Mouse (Mus musculus) cerebellum, adult (tissue): ENCODE measurements around the gene Mlx.
"Not testable (repeated sequence)": the region's sequence is repeated elsewhere in the genome, so short reads cannot be mapped to it uniquely, and the experiment has no call there.

ENCODE experiments used
- ATAC-seq: cut with Nextera tagmentation; 2 replicates; pipeline ENCODE4 v1.9.2; 2017; ENCODE audit warnings: mild to moderate bottlenecking, moderate library complexity, mixed read lengths; ENCODE audit not compliant: insufficient number of reproducible peaks, low FRiP score, low TSS enrichment

The Mlx gene

GRCm38 (mm10) chr11:101089931-101090330 is 2.9 kb downstream of the Mlx start:
- ATAC-seq = no peak

DNA sequence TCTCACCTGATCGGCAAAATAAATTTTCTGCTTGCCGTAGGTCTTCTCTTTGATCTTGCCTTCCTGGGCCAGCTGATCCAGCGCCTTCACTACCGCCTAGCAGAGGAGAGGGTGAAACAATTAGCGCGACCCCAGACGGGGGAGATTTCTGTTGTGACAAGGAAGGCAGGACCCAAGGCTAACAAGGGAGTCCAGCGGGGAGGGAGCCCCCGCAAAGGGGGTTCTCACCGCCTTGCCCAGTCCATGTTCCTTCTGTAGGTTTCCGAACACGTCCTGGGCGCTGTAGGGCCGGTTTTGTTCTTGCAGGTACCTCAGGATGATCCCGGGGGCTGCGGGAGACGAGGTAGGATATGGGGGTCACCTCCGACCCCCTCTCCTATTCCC is 7.8 kb downstream of the Mlx start:
- no peak for ATAC-seq

GRCm38 (mm10) chr11:101095314-101096024 is 8.4 kb downstream of the Mlx start, which contains the start of gene Psmc3ip:
Gene Psmc3ip (minus strand): TSS chr11:101095436.
- peak; percentile 97 for ATAC-seq

DNA sequence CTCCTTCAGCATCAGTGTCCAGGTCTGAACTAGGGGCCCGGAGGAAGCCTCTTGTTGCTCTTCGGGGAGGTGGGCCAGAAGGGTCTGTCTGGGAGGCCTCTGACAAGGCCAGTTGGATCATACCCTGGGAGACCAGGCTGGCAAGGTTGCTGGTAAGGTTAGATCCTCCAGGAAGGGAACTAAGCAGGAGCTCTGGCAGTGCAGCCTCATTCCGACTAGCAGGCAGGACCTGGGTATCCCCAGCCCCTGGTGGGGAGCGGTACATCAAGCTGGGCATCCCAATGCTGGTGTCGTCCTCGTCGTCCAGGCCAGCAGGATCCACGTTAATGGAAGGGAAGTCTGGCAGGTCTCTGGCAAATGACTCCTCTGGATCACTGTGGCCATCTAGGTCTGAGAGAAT is 11.2 kb downstream of the Mlx start:
- ATAC-seq = no peak

DNA sequence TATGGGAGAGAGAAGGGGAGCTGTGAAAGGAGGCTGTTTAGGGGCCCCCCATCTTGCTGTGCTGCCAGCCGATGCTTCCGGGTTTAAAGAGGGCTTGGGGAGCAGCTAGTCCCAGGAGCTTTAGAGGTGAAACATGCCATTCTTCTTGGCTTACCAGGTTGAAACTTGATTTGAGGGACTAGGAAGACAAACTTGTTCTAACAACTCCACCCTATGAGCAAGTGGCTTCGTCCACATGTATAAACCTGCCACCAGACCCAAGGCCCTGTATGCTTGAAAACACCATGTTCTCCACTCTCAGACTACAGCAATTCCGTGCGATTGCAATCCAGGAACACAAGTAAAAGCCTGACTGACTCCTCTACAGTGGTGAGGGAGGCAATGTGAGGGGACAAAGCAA is 15.9 kb downstream of the Mlx start:
- no peak for ATAC-seq

GRCm38 (mm10) chr11:101109351-101109750 is 22.3 kb downstream of the Mlx start:
- no peak for ATAC-seq

DNA sequence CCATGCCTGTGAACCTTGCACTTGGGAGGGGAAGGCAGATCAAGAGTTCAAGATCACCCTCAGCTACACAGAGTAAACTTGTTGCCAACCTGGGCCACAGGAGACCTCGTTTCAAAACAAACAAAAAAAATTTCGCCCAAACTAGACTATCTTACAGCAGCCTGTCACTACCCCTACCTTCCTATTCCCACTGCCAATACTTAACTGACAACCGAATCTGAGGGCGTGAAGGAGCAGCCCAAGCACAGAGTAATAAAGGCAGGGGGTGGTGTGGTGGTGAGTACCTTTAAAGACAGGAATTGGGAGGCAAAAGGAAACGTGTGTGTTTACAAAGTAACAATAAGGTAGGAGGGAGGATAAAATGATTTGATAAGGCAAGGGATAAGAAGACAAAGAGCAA is 23.6 kb downstream of the Mlx start:
- no peak for ATAC-seq

DNA sequence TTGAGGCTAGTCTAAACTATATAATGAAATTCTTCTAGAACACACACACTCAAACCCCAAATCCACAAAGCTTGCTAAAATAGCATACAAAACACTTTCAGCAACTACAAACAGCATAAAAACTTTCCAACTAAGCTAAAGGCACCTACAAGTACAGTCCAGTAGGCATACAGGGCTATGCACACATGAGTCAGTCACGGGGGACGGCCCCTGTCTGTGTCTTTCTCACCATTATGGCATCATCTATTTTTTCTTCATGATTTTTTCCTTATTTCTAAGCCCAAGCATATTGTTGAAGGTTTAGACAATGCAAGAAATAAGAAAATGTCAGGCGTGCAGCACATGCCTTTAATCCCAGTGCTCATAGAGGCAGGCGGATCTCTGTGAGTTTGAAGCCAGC is 24.1 kb downstream of the Mlx start:
- no peak for ATAC-seq

DNA sequence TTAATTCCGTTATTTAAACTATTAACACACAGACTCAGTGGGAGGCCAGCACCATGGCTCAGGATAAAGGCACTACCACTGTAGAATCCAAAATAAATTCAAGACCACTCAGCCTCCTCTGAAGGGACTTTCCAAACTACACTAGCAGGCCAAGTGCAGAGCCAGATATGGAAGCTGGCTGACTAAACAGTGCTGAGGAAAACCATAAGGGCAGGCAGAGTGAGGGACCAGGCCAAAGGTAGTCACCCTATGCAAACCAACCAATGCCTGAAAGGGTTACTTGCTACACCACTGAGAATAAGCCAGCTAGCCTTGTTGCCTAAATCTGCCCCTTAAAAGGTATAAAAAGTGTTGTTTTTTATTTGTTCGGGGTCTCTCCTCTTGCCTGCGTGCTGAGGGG is 25.1 kb downstream of the Mlx start:
- no peak for ATAC-seq

- ATAC-seq = no peak
These were observed 28.5 kb downstream of the Mlx start for GRCm38 (mm10) chr11:101115564-101115963.

- no peak for ATAC-seq
These were observed 31.0 kb downstream of the Mlx start for GRCm38 (mm10) chr11:101118105-101118504.

- peak; percentile 55; the same call in 1 of the 2 replicates for ATAC-seq
These were observed 32.2 kb downstream of the Mlx start for GRCm38 (mm10) chr11:101119131-101119760.

DNA sequence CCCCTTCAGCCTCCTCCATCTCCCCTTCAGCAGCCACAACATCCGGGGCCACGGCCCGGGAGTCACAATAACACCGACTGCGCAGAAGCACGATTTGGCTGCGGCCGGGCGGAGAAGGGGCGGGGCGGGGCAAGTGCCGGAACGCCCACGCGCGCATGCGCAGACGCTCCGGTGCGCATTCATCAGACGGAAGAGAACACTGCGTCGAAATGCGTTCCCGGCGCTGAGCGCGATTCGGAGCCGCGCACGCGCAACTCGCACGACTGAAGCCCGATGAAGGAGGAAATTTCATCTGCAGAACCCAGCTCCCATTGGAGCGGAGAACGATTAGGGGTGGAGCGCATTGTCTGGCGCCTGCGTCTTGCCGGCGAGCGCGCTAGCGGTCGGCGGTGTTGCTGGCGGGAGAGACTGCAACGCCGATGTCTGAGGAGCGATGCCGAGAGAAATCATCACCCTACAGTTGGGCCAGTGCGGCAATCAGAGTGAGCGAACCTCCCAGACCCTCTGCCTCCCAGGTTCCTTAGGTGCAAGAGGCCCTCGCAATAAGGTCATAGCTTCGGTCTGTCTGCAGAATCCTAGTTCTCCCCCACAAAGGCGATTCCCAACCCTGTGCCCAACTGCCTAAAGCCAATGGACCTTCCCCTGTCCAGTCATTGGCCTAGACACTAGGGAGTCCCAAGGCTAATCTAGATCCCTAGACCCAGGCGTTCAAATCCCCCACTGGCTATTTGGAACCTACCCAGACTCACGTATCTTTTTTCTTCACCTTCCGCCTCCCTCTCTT is 32.9 kb downstream of the Mlx start, which contains the start of the genes Retreg3 and Tubg1:
Gene Retreg3, minus strand, starts transcription at position 133 of the 784 bp plus-strand sequence.
Gene Tubg1, plus strand, starts transcription at position 178 of the 784 bp plus-strand sequence.
- peak; percentile 90 for ATAC-seq

DNA sequence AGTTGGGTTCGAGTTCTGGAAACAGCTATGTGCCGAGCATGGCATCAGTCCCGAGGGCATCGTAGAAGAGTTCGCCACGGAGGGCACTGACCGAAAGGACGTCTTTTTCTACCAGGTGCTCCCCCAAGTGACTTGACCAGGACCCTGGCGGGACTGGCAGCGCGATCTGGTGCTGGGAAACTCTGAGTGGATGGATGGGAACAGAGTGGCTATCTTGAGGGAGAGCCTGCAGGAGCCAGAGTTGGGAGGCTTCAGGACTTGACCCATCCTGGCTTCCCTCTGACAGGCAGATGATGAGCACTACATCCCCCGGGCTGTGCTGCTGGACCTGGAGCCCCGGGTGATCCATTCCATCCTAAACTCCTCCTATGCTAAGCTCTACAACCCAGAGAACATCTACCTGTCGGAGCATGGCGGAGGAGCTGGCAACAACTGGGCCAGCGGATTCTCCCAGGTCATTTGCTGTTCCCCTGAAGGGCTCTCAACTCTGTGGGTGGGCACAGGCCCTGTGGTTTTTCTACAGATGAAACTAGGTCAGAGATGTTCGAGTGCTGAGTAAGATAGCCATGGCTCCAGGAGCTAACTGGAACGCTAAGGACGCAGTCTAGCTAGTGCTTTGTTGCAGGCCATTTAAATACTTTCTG is 33.6 kb downstream of the Mlx start:
- no peak for ATAC-seq

DNA sequence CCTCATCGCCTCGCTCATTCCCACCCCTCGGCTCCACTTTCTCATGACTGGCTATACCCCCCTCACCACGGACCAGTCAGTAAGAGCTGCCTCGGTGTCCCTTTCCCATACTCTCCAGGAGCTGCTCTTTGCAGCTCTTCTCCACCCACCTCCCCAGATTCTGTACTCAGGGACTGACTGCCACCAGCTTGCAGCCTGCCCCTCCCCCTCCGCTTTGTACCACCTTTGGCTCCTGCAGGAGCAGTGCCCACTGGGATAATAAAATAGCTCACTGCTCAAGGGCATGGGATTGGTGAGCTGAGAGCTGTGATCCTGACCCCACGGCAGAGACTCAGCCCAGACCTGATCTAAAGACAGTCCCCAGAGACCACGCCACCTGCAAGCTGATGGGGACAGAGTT is 37.4 kb downstream of the Mlx start:
- ATAC-seq = not testable (repeated sequence)

GRCm38 (mm10) chr11:101125008-101125407 is 37.9 kb downstream of the Mlx start:
- ATAC-seq = not testable (repeated sequence)

GRCm38 (mm10) chr11:101127075-101127474 is 40.0 kb downstream of the Mlx start:
- ATAC-seq = no peak

- ATAC-seq = peak; percentile 85; the same call in 1 of the 2 replicates
These were observed 42.0 kb downstream of the Mlx start for GRCm38 (mm10) chr11:101128996-101129577.

DNA sequence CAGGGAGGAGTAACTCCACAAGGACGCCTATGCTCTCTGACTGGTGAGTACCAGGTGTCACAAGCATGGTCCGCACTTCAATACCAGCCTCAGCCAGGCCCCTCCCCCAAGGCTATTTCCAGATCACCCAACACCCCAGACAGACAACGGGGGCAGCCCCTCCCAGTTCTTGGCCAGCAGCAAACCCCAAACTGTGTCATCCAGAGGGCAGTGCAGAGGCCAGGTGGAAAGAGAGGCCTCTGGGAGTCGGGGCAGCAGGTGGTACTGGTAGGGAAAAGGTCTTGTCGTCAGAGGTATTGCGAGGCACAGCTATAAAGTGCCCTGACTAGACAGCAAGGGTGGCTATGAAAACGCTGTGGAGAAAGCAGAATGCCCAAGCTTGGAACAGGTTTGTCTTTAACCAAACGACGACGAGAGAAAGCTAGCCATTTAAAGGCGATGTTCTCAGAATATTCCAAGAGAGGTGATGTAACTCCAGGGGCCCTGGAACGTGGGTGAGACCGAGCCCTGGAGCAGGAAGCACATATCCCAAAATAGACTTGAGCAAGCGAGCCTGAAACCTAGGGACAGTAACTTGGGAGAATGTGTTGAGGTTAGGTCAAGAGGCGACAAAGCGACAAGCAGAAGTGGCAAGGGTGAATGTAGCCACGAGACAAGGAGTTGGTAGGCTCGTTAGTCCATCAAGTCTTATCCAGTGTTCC is 43.1 kb downstream of the Mlx start:
- no peak for ATAC-seq

DNA sequence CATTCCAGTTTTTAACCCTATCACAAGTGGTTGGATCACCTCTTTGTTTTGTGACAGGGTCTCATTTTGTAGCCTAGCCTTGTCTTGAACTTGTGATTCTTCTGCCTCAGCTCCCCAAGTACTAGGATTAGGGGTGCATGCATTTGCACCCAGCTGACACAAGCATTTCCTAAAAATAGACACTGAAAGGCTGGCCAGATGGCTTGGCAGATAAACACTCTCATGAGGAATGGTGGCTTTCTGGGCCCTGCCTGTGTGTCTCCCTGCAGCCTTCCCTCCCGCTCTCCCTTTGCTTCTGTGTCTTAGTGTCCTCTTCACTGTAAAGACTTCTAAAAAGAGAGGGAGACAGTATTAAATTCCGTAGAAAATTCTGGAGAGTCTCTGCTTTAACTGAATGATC is 44.1 kb downstream of the Mlx start:
- ATAC-seq = no peak
